Mouse (Mus musculus): ENCODE measurements around the gene Gsto1. TPM values are rescaled to one million over a fixed set of nuclear protein-coding genes. Genes with fewer than 3 reads are reported as not detected.
"Not testable (repeated sequence)": the region's sequence is repeated elsewhere in the genome, so short reads cannot be mapped to it uniquely, and the experiment has no call there.

Gsto1 gene
- polyA plus RNA-seq, 1 experiment = not detected

- TF ChIP-seq CTCF (IDR thresholded peaks at IDR 0.05; ENCODE audit: insufficient read depth, low read depth, low read length) = no peak
- no peak for TF ChIP-seq POLR2A (IDR thresholded peaks at IDR 0.05; ENCODE audit: insufficient read depth, low read depth, low read length)
- 92% methylated on average over 14 of the region's 14 CpGs for WGBS
- Histone ChIP-seq H3K4me3 (ENCODE audit: insufficient read depth, low read depth, low read length) (no peak overlapping the region), H3K4me1 (ENCODE audit: control insufficient read depth, insufficient read depth, low read length) (no peaks in the 10 kb centered on the region), H3K27ac (ENCODE audit: insufficient read depth, low read depth, low read length) (no peak overlapping the region)
Measured at GRCm38 (mm10) chr19:47829913-47830450, 24.8 kb upstream of the Gsto1 start.

- H3K4me3 ChIP-seq (ENCODE audit: insufficient read depth, low read depth, low read length) = no peak overlapping the region
- TF ChIP-seq POLR2A (IDR thresholded peaks at IDR 0.05; ENCODE audit: insufficient read depth, low read depth, low read length) = no peak
- no peak for TF ChIP-seq CTCF (IDR thresholded peaks at IDR 0.05; ENCODE audit: insufficient read depth, low read depth, low read length)
- WGBS = 96% methylated on average over 8 of the region's 8 CpGs
- H3K27ac ChIP-seq (ENCODE audit: insufficient read depth, low read depth, low read length) = no peak overlapping the region
- no peaks in the 10 kb centered on the region for H3K4me1 ChIP-seq (ENCODE audit: control insufficient read depth, insufficient read depth, low read length)
Measured at GRCm38 (mm10) chr19:47831111-47831510, 23.7 kb upstream of the Gsto1 start.

GRCm38 (mm10) chr19:47832316-47832715 lies 22.5 kb upstream of the Gsto1 start:
- H3K4me3 ChIP-seq (ENCODE audit: insufficient read depth, low read depth, low read length) = no peak overlapping the region
- TF ChIP-seq POLR2A (IDR thresholded peaks at IDR 0.05; ENCODE audit: insufficient read depth, low read depth, low read length) = no peak
- no peak for TF ChIP-seq CTCF (IDR thresholded peaks at IDR 0.05; ENCODE audit: insufficient read depth, low read depth, low read length)
- WGBS = 88% methylated on average over 16 of the region's 16 CpGs

GRCm38 (mm10) chr19:47834614-47835013 lies 20.2 kb upstream of the Gsto1 start:
- TF ChIP-seq CTCF (IDR thresholded peaks at IDR 0.05; ENCODE audit: insufficient read depth, low read depth, low read length) = no peak
- no peak for TF ChIP-seq POLR2A (IDR thresholded peaks at IDR 0.05; ENCODE audit: insufficient read depth, low read depth, low read length)
- no peak overlapping the region for H3K4me3 ChIP-seq (ENCODE audit: insufficient read depth, low read depth, low read length)

More at GRCm38 (mm10) chr19:47832316-47832715, 22.5 kb upstream of the Gsto1 start:
- H3K4me1 ChIP-seq (ENCODE audit: control insufficient read depth, insufficient read depth, low read length) = peaks cover 4% of the 10 kb centered on the region
- no peak overlapping the region for H3K27ac ChIP-seq (ENCODE audit: insufficient read depth, low read depth, low read length)

GRCm38 (mm10) chr19:47835776-47836175 lies 19.0 kb upstream of the Gsto1 start:
- no peak overlapping the region for H3K27ac ChIP-seq (ENCODE audit: insufficient read depth, low read depth, low read length)
- peaks cover 8% of the 10 kb centered on the region for H3K4me1 ChIP-seq (ENCODE audit: control insufficient read depth, insufficient read depth, low read length)
- TF ChIP-seq POLR2A (IDR thresholded peaks at IDR 0.05; ENCODE audit: insufficient read depth, low read depth, low read length) = no peak
- TF ChIP-seq CTCF (IDR thresholded peaks at IDR 0.05; ENCODE audit: insufficient read depth, low read depth, low read length) = no peak
- 85% methylated on average over 7 of the region's 7 CpGs for WGBS
- H3K4me3 ChIP-seq (ENCODE audit: insufficient read depth, low read depth, low read length) = no peak overlapping the region

More at GRCm38 (mm10) chr19:47834614-47835013, 20.2 kb upstream of the Gsto1 start:
- 78% methylated on average over 5 of the region's 5 CpGs for WGBS
- Histone ChIP-seq H3K27ac (ENCODE audit: insufficient read depth, low read depth, low read length) (no peak overlapping the region), H3K4me1 (ENCODE audit: control insufficient read depth, insufficient read depth, low read length) (peaks cover 8% of the 10 kb centered on the region)

GRCm38 (mm10) chr19:47836701-47837526 lies 17.9 kb upstream of the Gsto1 start:
- no peak overlapping the region for H3K27ac ChIP-seq (ENCODE audit: insufficient read depth, low read depth, low read length)
- 5% methylated on average over 49 of the region's 49 CpGs for WGBS
- TF ChIP-seq POLR2A (IDR thresholded peaks at IDR 0.05; ENCODE audit: insufficient read depth, low read depth, low read length) (no peak), CTCF (IDR thresholded peaks at IDR 0.05; ENCODE audit: insufficient read depth, low read depth, low read length) (peak; percentile 66)

GRCm38 (mm10) chr19:47837527-47837901 lies 17.3 kb upstream of the Gsto1 start:
- Histone ChIP-seq H3K4me1 (ENCODE audit: control insufficient read depth, insufficient read depth, low read length) (peaks cover 8% of the 10 kb centered on the region), H3K27ac (ENCODE audit: insufficient read depth, low read depth, low read length) (no peak overlapping the region), H3K4me3 (ENCODE audit: insufficient read depth, low read depth, low read length) (peak overlapping the region; percentile 58)
- TF ChIP-seq CTCF (IDR thresholded peaks at IDR 0.05; ENCODE audit: insufficient read depth, low read depth, low read length) (no peak), POLR2A (IDR thresholded peaks at IDR 0.05; ENCODE audit: insufficient read depth, low read depth, low read length) (no peak)
- 2% methylated on average over 6 of the region's 6 CpGs for WGBS

More at GRCm38 (mm10) chr19:47836701-47837526, 17.9 kb upstream of the Gsto1 start:
- Histone ChIP-seq H3K4me1 (ENCODE audit: control insufficient read depth, insufficient read depth, low read length) (peaks cover 8% of the 10 kb centered on the region), H3K4me3 (ENCODE audit: insufficient read depth, low read depth, low read length) (peak overlapping the region; percentile 58)

GRCm38 (mm10) chr19:47841234-47841633 lies 13.5 kb upstream of the Gsto1 start:
- H3K27ac ChIP-seq (ENCODE audit: insufficient read depth, low read depth, low read length); H3K4me1 ChIP-seq (ENCODE audit: control insufficient read depth, insufficient read depth, low read length); H3K4me3 ChIP-seq (ENCODE audit: insufficient read depth, low read depth, low read length): not testable (repeated sequence)
- WGBS = 88% methylated on average over 15 of the region's 15 CpGs

GRCm38 (mm10) chr19:47849735-47850134 lies 5.0 kb upstream of the Gsto1 start:
- peaks cover 3% of the 10 kb centered on the region; the same call in 1 of the 2 replicates for H3K4me1 ChIP-seq (ENCODE audit: control insufficient read depth, insufficient read depth, low read length)
- 92% methylated on average over 3 of the region's 3 CpGs for WGBS

GRCm38 (mm10) chr19:47852131-47852530 lies 2.6 kb upstream of the Gsto1 start:
- H3K4me3 ChIP-seq (ENCODE audit: insufficient read depth, low read depth, low read length); H3K27ac ChIP-seq (ENCODE audit: insufficient read depth, low read depth, low read length); H3K4me1 ChIP-seq (ENCODE audit: control insufficient read depth, insufficient read depth, low read length): not testable (repeated sequence)
- WGBS = 93% methylated on average over 3 of the region's 3 CpGs

More at GRCm38 (mm10) chr19:47849735-47850134, 5.0 kb upstream of the Gsto1 start:
- TF ChIP-seq CTCF (IDR thresholded peaks at IDR 0.05; ENCODE audit: insufficient read depth, low read depth, low read length) = no peak
- TF ChIP-seq POLR2A (IDR thresholded peaks at IDR 0.05; ENCODE audit: insufficient read depth, low read depth, low read length) = no peak
- H3K4me3 ChIP-seq (ENCODE audit: insufficient read depth, low read depth, low read length) = no peak overlapping the region
- no peak overlapping the region for H3K27ac ChIP-seq (ENCODE audit: insufficient read depth, low read depth, low read length)
